ENCODE assay signal across 9 mouse cellular contexts in genomic region chr11:96298895-96299667, GRCm38 (mm10). TPM values are rescaled to one million over a fixed set of nuclear protein-coding genes. Genes with fewer than 3 reads are reported as not detected.
DNase-seq lines count a peak whose midpoint lies in the region; ATAC-seq and TF ChIP-seq lines count a peak whose summit lies in the region.
"Had no signal": no experiment of that assay in that cellular context is flagged by ENCODE, and none has a peak within 500 bp of the region (broad histone marks: within the 10 kb centered on the region; RNA-seq: fewer than 3 reads in every experiment).

No protein-coding gene starts in this region.

- peaks cover 97% of the 10 kb centered on the region for H3K27me3 ChIP-seq in lung, embryonic 15.5 days

- H3K36me3 ChIP-seq in lung, embryonic 15.5 days = no peaks in the 10 kb centered on the region

- peak overlapping the region; percentile 63 for H3K9ac ChIP-seq in lung, embryonic 15.5 days

- H3K4me1 ChIP-seq in brown adipose tissue, adult 24 weeks (ENCODE audit: control insufficient read depth, insufficient read depth, insufficient read length, low read length) = no peaks in the 10 kb centered on the region
- H3K4me1 ChIP-seq in lung, embryonic 15.5 days = peaks cover 33% of the 10 kb centered on the region

- intact Hi-C loops in gastrocnemius, adult 2 months (cut with DNase I) = no loop called here

- under 1% methylated on average over 65 of the region's 66 CpGs for WGBS in lung, embryonic 15.5 days

- DNase-seq in gastrocnemius, adult 2 months = no peak
- DNase-seq in gastrocnemius, adult 8-10 months (ENCODE audit: low spot score in 2 of 2) = no peak
- peak; percentile 92 for DNase-seq in kidney, adult 9 months
- no peak for DNase-seq in cerebellum, adult 9-10 months
- DNase-seq in layer of hippocampus, adult 9-11 months = no peak

- no peak for TF ChIP-seq CTCF in gastrocnemius, adult 2 months (IDR thresholded peaks at IDR 0.05)

- H3K9me3 ChIP-seq in lung, embryonic 15.5 days = no peaks in the 10 kb centered on the region

- peak overlapping the region; percentile 70 for H3K4me2 ChIP-seq in lung, embryonic 15.5 days

- ATAC-seq in lung, embryonic 15.5 days (ENCODE audit: borderline replicate concordance, extremely low read depth, low FRiP score, low TSS enrichment) = peak; percentile 19; the same call in 1 of the 2 replicates
- no peak for ATAC-seq in cerebellum, adult (ENCODE audit: insufficient number of reproducible peaks, low FRiP score, low TSS enrichment)

- H3K4me3 ChIP-seq in gastrocnemius, adult 2 months = peak overlapping the region; percentile 72
- peak overlapping the region; percentile 74 for H3K4me3 ChIP-seq in brown adipose tissue, adult 24 weeks (ENCODE audit: insufficient read depth, low read depth, low read length)
- peak overlapping the region; percentile 57 for H3K4me3 ChIP-seq in lung, embryonic 15.5 days
- H3K4me3 ChIP-seq: left cerebral cortex, adult 2 months had no signal

- peak overlapping the region; percentile 46 for H3K27ac ChIP-seq in gastrocnemius, adult 2 months
- H3K27ac ChIP-seq in brown adipose tissue, adult 24 weeks (replicated peaks; ENCODE audit: low read depth, low read length) = 0 out of 2 replicates have a peak overlapping the region, but pooled peaks have one; percentile 11
- H3K27ac ChIP-seq in lung, embryonic 15.5 days = peak overlapping the region; percentile 85
- H3K27ac ChIP-seq: left cerebral cortex, adult 2 months had no signal

RNA-seq across cellular contexts. Expression of gene Hoxb5, which starts 4.1 kb away (rescaled TPM):
- under 1 TPM; 0.26 to 0.28 TPM for total RNA-seq in gastrocnemius, adult 2 months (2021)
- total RNA-seq in gastrocnemius, adult 8-10 months (2022) = under 1 TPM; 0.29 to 0.49 (median 0.37) TPM
- 1.1 and 1.2 TPM in 2 replicates for polyA plus RNA-seq in brown adipose tissue, adult 24 weeks (2012; ENCODE audit: insufficient read depth, insufficient read length, missing spikeins)
- polyA plus RNA-seq in lung, embryonic 15.5 days (2015; fragmentation: Nextera tagmentation; extraction: Ambion mirVana) = 46.1 and 54.1 TPM in 2 replicates
- total RNA-seq: left cerebral cortex, adult 2 months had no signal

RNA-seq across cellular contexts. Expression of gene Hoxb6, which starts 6.8 kb away (rescaled TPM):
- under 1 TPM; 0.56 to 0.64 TPM for total RNA-seq in gastrocnemius, adult 2 months (2021)
- total RNA-seq in gastrocnemius, adult 8-10 months (2022) = under 1 TPM in 3 of 4 experiments, not detected in 1; 0.29 to 0.77 (median 0.31) TPM
- polyA plus RNA-seq in brown adipose tissue, adult 24 weeks (2012; ENCODE audit: insufficient read depth, insufficient read length, missing spikeins) = 0.91 and 1.9 TPM in 2 replicates
- 15.2 and 16.9 TPM in 2 replicates for polyA plus RNA-seq in lung, embryonic 15.5 days (2015; fragmentation: Nextera tagmentation; extraction: Ambion mirVana)
- total RNA-seq: left cerebral cortex, adult 2 months had no signal

RNA-seq across cellular contexts. Expression of gene Hoxb7, which starts 12.7 kb away (rescaled TPM):
- total RNA-seq in gastrocnemius, adult 2 months (2021) = under 1 TPM; 0.47 to 0.56 TPM
- total RNA-seq in gastrocnemius, adult 8-10 months (2022) = 1 to 10 TPM in 1 of 4 experiments, under 1 TPM in 2, not detected in 1; 0.52 to 1.0 (median 0.94) TPM
- polyA plus RNA-seq in brown adipose tissue, adult 24 weeks (2012; ENCODE audit: insufficient read depth, insufficient read length, missing spikeins) = 2.1 and 2.6 TPM in 2 replicates
- polyA plus RNA-seq in lung, embryonic 15.5 days (2015; fragmentation: Nextera tagmentation; extraction: Ambion mirVana) = 2.5 and 3.0 TPM in 2 replicates
- total RNA-seq: left cerebral cortex, adult 2 months had no signal

RNA-seq across cellular contexts. Expression of gene Hoxb8, which starts 17.4 kb away (rescaled TPM):
- under 1 TPM; 0.14 to 0.23 TPM for total RNA-seq in gastrocnemius, adult 2 months (2021)
- under 1 TPM in 2 of 4 experiments, not detected in 2; 0.11 to 0.19 TPM for total RNA-seq in gastrocnemius, adult 8-10 months (2022)
- 0.58 and 1.9 TPM in 2 replicates for polyA plus RNA-seq in brown adipose tissue, adult 24 weeks (2012; ENCODE audit: insufficient read depth, insufficient read length, missing spikeins)
- polyA plus RNA-seq in lung, embryonic 15.5 days (2015; fragmentation: Nextera tagmentation; extraction: Ambion mirVana) = 0.91 and 1.0 TPM in 2 replicates
- total RNA-seq: left cerebral cortex, adult 2 months had no signal

RNA-seq across cellular contexts. Expression of gene Hoxb4, which starts 19.0 kb away (rescaled TPM):
- under 1 TPM; 0.31 to 0.38 TPM for total RNA-seq in gastrocnemius, adult 2 months (2021)
- total RNA-seq in gastrocnemius, adult 8-10 months (2022) = under 1 TPM; 0.15 to 0.46 (median 0.21) TPM
- polyA plus RNA-seq in brown adipose tissue, adult 24 weeks (2012; ENCODE audit: insufficient read depth, insufficient read length, missing spikeins) = 6.0 and 6.4 TPM in 2 replicates
- polyA plus RNA-seq in lung, embryonic 15.5 days (2015; fragmentation: Nextera tagmentation; extraction: Ambion mirVana) = 4.3 and 4.4 TPM in 2 replicates
- total RNA-seq: left cerebral cortex, adult 2 months had no signal

Comparison
In these comparisons a context has a peak if more than half of its experiments do, and no peak if none do; other contexts are left out.
1. H3K27ac ChIP-seq: peak in every context shown above with its lines; median percentile 85 in lung, embryonic 15.5 days; 46 in gastrocnemius, adult 2 months; 11 in brown adipose tissue, adult 24 weeks.